Mouse (Mus musculus): ENCODE results near the gene Fosb. TPM values are rescaled to one million over a fixed set of nuclear protein-coding genes. Genes with fewer than 3 reads are reported as not detected.

The Fosb gene
- polyA plus RNA-seq, 1 experiment from 2014 or later, result 0.20 TPM

- Histone ChIP-seq H3K4me2 (replicated peaks) (peak overlapping the region; percentile 96; the same call in 1 of the 2 replicates), H3K27ac (replicated peaks) (no peak overlapping the region), H3K9ac (replicated peaks) (no peak overlapping the region), H3K4me1 (peaks cover 29% of the 10 kb centered on the region), H3K27me3 (peaks cover 27% of the 10 kb centered on the region), H3K4me3 (no peak overlapping the region), H3K9me3 (no peaks in the 10 kb centered on the region), H3K36me3 (peaks cover 7% of the 10 kb centered on the region)
- WGBS, result 1% methylated on average over 11 of the region's 11 CpGs
- no peak for ATAC-seq (ENCODE audit: low FRiP score, low read depth)
These were observed 33.5 kb upstream of the Fosb start for GRCm38 (mm10) chr7:19343210-19343808.

DNA sequence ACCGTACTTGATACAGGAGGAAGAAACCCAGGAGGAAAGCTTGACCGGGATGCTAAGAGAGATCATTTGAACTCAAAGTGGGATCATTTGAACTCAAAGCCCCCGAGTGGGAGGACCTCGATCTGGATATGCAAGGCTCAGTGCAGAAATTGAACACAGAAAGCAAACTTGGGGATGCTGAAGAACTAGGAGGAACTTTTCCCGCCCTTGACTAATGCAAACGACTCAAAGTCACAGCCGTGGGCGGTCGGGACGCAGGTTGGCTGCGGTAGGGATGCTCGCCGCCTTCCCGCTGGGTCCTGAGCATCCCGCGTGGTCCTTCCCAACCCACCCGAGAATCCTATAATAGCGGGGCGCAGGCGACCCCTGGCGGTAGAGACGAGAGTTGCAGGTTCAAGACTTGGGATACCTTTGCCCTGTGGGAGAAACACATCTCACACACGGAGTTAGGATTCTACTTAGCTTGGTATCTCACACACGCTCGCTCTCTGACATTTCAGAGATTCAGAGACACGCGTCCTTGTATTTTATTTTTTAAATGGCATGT is 32.7 kb upstream of the Fosb start:
- WGBS, result under 1% methylated on average over 27 of the region's 27 CpGs
- H3K27ac ChIP-seq (replicated peaks), result no peak overlapping the region
- no peaks in the 10 kb centered on the region for H3K36me3 ChIP-seq
- peaks cover 33% of the 10 kb centered on the region for H3K27me3 ChIP-seq
- no peak for ATAC-seq (ENCODE audit: low FRiP score, low read depth)
- H3K4me2 ChIP-seq (replicated peaks), result peak overlapping the region; percentile 96
- peak overlapping the region; percentile 70 for H3K9ac ChIP-seq (replicated peaks)
- H3K4me3 ChIP-seq, result peak overlapping the region; percentile 54
- peaks cover 29% of the 10 kb centered on the region for H3K4me1 ChIP-seq
- H3K9me3 ChIP-seq, result no peaks in the 10 kb centered on the region

- peaks cover 29% of the 10 kb centered on the region for H3K4me1 ChIP-seq
- no peak overlapping the region for H3K27ac ChIP-seq (replicated peaks)
- peaks cover 40% of the 10 kb centered on the region for H3K27me3 ChIP-seq
- WGBS, result under 1% methylated on average over 41 of the region's 41 CpGs
- H3K4me2 ChIP-seq (replicated peaks), result peak overlapping the region; percentile 96
- peak overlapping the region; percentile 54 for H3K4me3 ChIP-seq
- H3K9ac ChIP-seq (replicated peaks), result peak overlapping the region; percentile 70
- H3K9me3 ChIP-seq, result no peaks in the 10 kb centered on the region
- H3K36me3 ChIP-seq, result no peaks in the 10 kb centered on the region
- no peak for ATAC-seq (ENCODE audit: low FRiP score, low read depth)
These were observed 32.0 kb upstream of the Fosb start for GRCm38 (mm10) chr7:19341761-19342409.

GRCm38 (mm10) chr7:19341250-19341649 is 31.4 kb upstream of the Fosb start:
- H3K9ac ChIP-seq (replicated peaks), result no peak overlapping the region
- H3K4me1 ChIP-seq, result peaks cover 29% of the 10 kb centered on the region
- H3K4me2 ChIP-seq (replicated peaks), result peak overlapping the region; percentile 96
- 19% methylated on average over 10 of the region's 10 CpGs for WGBS
- no peaks in the 10 kb centered on the region for H3K9me3 ChIP-seq
- ATAC-seq (ENCODE audit: low FRiP score, low read depth), result no peak
- no peak overlapping the region for H3K27ac ChIP-seq (replicated peaks)
- no peaks in the 10 kb centered on the region for H3K36me3 ChIP-seq
- peak overlapping the region; percentile 54; the same call in 1 of the 2 replicates for H3K4me3 ChIP-seq
- H3K27me3 ChIP-seq, result peaks cover 41% of the 10 kb centered on the region

DNA sequence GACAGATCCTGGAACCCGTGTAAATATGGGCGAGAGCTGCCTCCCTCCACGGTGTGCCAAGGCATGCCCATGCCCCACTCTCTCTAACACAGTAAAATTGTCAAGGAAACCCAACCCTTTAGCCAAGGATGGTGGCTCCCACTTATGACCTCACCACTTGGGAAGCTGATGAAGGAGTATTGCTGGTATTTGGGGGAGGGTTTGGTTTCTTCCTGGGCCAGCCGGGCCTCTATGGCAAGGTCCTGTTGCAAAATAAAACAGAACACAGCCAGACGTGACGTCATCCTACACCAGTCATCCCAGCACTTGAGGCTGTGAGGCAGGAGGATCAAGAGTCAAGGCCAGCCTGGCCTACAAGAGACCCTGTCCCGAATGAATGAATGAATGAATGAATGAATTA is 28.7 kb upstream of the Fosb start:
- no peak for ATAC-seq (ENCODE audit: low FRiP score, low read depth)
- H3K9ac ChIP-seq (replicated peaks), result no peak overlapping the region
- H3K27me3 ChIP-seq, result peaks cover 47% of the 10 kb centered on the region
- no peak overlapping the region for H3K27ac ChIP-seq (replicated peaks)
- no peaks in the 10 kb centered on the region for H3K36me3 ChIP-seq
- no peak overlapping the region for H3K4me2 ChIP-seq (replicated peaks)
- H3K4me3 ChIP-seq, result no peak overlapping the region
- H3K9me3 ChIP-seq, result no peaks in the 10 kb centered on the region
- peaks cover 19% of the 10 kb centered on the region for H3K4me1 ChIP-seq
- 73% methylated on average over 7 of the region's 7 CpGs for WGBS

GRCm38 (mm10) chr7:19338060-19338459 is 28.2 kb upstream of the Fosb start:
- Histone ChIP-seq H3K9ac (replicated peaks) (no peak overlapping the region), H3K27ac (replicated peaks) (no peak overlapping the region), H3K4me2 (replicated peaks) (no peak overlapping the region), H3K27me3 (peaks cover 44% of the 10 kb centered on the region), H3K9me3 (no peaks in the 10 kb centered on the region), H3K4me3 (no peak overlapping the region), H3K36me3 (no peaks in the 10 kb centered on the region), H3K4me1 (peaks cover 22% of the 10 kb centered on the region)
- 69% methylated on average over 2 of the region's 2 CpGs for WGBS
- ATAC-seq (ENCODE audit: low FRiP score, low read depth), result no peak

- Histone ChIP-seq H3K4me2 (replicated peaks) (no peak overlapping the region), H3K27me3 (peaks cover 40% of the 10 kb centered on the region), H3K9ac (replicated peaks) (no peak overlapping the region), H3K36me3 (no peaks in the 10 kb centered on the region), H3K27ac (replicated peaks) (no peak overlapping the region), H3K4me3 (no peak overlapping the region), H3K9me3 (no peaks in the 10 kb centered on the region), H3K4me1 (peaks cover 21% of the 10 kb centered on the region)
- no peak for ATAC-seq (ENCODE audit: low FRiP score, low read depth)
- 62% methylated on average over 10 of the region's 10 CpGs for WGBS
These were observed 27.3 kb upstream of the Fosb start for GRCm38 (mm10) chr7:19337122-19337521.

- ATAC-seq (ENCODE audit: low FRiP score, low read depth), result no peak
- Histone ChIP-seq H3K4me1 (peaks cover 11% of the 10 kb centered on the region; the same call in 1 of the 2 replicates), H3K36me3 (no peaks in the 10 kb centered on the region), H3K9ac (replicated peaks) (no peak overlapping the region), H3K27ac (replicated peaks) (no peak overlapping the region), H3K4me2 (replicated peaks) (no peak overlapping the region), H3K9me3 (no peaks in the 10 kb centered on the region), H3K27me3 (peaks cover 32% of the 10 kb centered on the region), H3K4me3 (no peak overlapping the region)
- WGBS, result 42% methylated on average over 3 of the region's 3 CpGs
These were observed 25.7 kb upstream of the Fosb start for GRCm38 (mm10) chr7:19335583-19335982.

GRCm38 (mm10) chr7:19332709-19333352 is 23.0 kb upstream of the Fosb start:
- no peaks in the 10 kb centered on the region for H3K9me3 ChIP-seq
- H3K9ac ChIP-seq (replicated peaks), result peak overlapping the region; percentile 86
- ATAC-seq (ENCODE audit: low FRiP score, low read depth), result peak; percentile 69
- under 1% methylated on average over 51 of the region's 52 CpGs for WGBS
- H3K4me1 ChIP-seq, result peaks cover 11% of the 10 kb centered on the region; the same call in 1 of the 2 replicates
- peak overlapping the region; percentile 66 for H3K27ac ChIP-seq (replicated peaks)
- peak overlapping the region; percentile 66 for H3K4me3 ChIP-seq
- peaks cover 22% of the 10 kb centered on the region for H3K27me3 ChIP-seq
- peak overlapping the region; percentile 90 for H3K4me2 ChIP-seq (replicated peaks)
- no peaks in the 10 kb centered on the region for H3K36me3 ChIP-seq

GRCm38 (mm10) chr7:19331910-19332309 is 22.1 kb upstream of the Fosb start:
- Histone ChIP-seq H3K36me3 (no peaks in the 10 kb centered on the region), H3K4me1 (peaks cover 18% of the 10 kb centered on the region), H3K9me3 (no peaks in the 10 kb centered on the region), H3K27ac (replicated peaks) (no peak overlapping the region), H3K9ac (replicated peaks) (no peak overlapping the region), H3K27me3 (peaks cover 12% of the 10 kb centered on the region), H3K4me3 (no peak overlapping the region), H3K4me2 (replicated peaks) (no peak overlapping the region)
- WGBS, result 64% methylated on average over 2 of the region's 2 CpGs
- peak; percentile 35; the same call in 1 of the 2 replicates for ATAC-seq (ENCODE audit: low FRiP score, low read depth)

DNA sequence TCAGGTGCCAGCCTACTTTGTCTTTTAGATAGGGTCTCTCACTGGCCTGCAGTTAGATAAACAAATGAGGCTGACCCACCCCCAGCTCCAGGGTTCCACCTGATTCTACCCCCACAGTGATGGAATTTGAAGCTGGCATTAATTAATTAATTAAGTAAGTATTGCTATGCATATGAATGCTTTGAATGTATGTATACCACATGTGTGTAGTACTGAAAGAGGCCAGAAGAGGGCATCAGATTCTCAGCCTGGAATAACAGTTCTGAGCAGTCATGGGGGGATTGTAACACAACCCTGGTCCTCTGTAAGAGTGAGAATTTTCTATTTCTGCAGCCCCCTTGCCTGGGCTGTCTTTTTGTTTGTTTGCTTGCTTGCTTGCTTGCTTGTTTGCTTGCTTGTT is 18.6 kb upstream of the Fosb start:
- Histone ChIP-seq H3K4me2 (replicated peaks) (no peak overlapping the region), H3K36me3 (no peaks in the 10 kb centered on the region), H3K27me3 (peaks cover 8% of the 10 kb centered on the region; the same call in 1 of the 2 replicates), H3K9me3 (no peaks in the 10 kb centered on the region), H3K4me1 (peaks cover 24% of the 10 kb centered on the region), H3K9ac (replicated peaks) (no peak overlapping the region), H3K4me3 (no peak overlapping the region), H3K27ac (replicated peaks) (no peak overlapping the region)
- ATAC-seq (ENCODE audit: low FRiP score, low read depth), result no peak

DNA sequence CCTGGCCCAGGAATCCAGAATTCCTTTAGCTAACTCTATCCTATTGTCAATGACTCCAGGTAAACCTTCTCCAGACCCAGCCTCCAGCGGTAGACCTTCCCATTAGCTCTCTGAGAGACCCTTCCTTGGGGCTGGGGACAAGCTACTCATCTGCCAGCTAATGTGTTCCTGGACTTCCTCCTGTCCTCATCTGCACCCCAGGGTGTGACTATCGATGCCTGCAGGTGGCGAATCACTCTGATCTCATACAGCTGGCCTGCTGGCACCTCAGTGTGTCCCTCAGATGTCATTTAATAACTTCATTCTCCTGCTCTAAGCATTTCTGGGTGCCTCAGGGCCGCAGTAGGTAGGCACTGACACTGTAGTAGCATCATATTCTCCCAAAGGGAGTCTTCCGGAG is 17.9 kb upstream of the Fosb start:
- Histone ChIP-seq H3K4me3 (no peak overlapping the region), H3K9ac (replicated peaks) (0 out of 2 replicates have a peak overlapping the region, but pooled peaks have one; percentile 6), H3K27me3 (peaks cover 10% of the 10 kb centered on the region), H3K4me1 (peaks cover 22% of the 10 kb centered on the region), H3K4me2 (replicated peaks) (0 out of 2 replicates have a peak overlapping the region, but pooled peaks have one; percentile 56), H3K9me3 (no peaks in the 10 kb centered on the region), H3K27ac (replicated peaks) (no peak overlapping the region), H3K36me3 (no peaks in the 10 kb centered on the region)
- ATAC-seq (ENCODE audit: low FRiP score, low read depth), result no peak
- WGBS, result 86% methylated on average over 5 of the region's 5 CpGs
